Mouse (Mus musculus): ENCODE measurements at regions not wholly inside any gene's neighbourhood (a gene's known extent, or its start where the extent isn't known, plus 50 kb on each side); places are given as distances from the start of the nearest gene placed in this dataset.

GRCm38 (mm10) chr1:35535470-35535869 lies 532.7 kb upstream of the Hs6st1 start:
- TF ChIP-seq CTCF (IDR thresholded peaks at IDR 0.05) (no peak), POLR2A (IDR thresholded peaks at IDR 0.05; ENCODE audit: insufficient read depth, low read depth, low read length) (no peak)

Measured in heart, adult 2 months (tissue).